Mouse (Mus musculus): ENCODE results near the gene Prkd2.

GRCm38 (mm10) chr7:16916342-16917265, 73.9 kb downstream of the Prkd2 start:
- no peak for TF ChIP-seq CTCF (IDR thresholded peaks at IDR 0.05; ENCODE audit: borderline replicate concordance, insufficient read depth, low read depth, low read length)
- TF ChIP-seq POLR2A (IDR thresholded peaks at IDR 0.05; ENCODE audit: borderline replicate concordance, insufficient read depth, low read length) = no peak

Measured in cerebellum, adult 2 months (tissue).